Mouse (Mus musculus) limb, embryonic 11.5 days (tissue): ENCODE data around the gene Ttll9. TPM values are rescaled to one million over a fixed set of nuclear protein-coding genes. Genes with fewer than 3 reads are reported as not detected.

Experiments used
- ATAC-seq: fragments of 200-750 bp; cut with Nextera tagmentation; 2 replicates; pipeline ENCODE4 v1.8.0; 2017; ENCODE audit warnings: low read depth; ENCODE audit not compliant: insufficient number of reproducible peaks, low FRiP score, low TSS enrichment
- DNase-seq: peaks from one replicate; pipeline ENCODE4 v3.0.0-alpha.2; 2015; ENCODE audit warnings: low spot score
- H3K27ac ChIP-seq: fragments of 300-500 bp; sonication (generic); replicated peaks from 2 replicates; pipeline ENCODE4 v1.5.1; 2014; ENCODE audit warnings: low read depth, mild to moderate bottlenecking, low read length
- H3K27me3 ChIP-seq: fragments of 300-500 bp; sonication (generic); 2 replicates; pipeline ENCODE4 v1.6.1; 2014; ENCODE audit warnings: mild to moderate bottlenecking, low read length, mixed read lengths; ENCODE audit not compliant: control insufficient read depth, insufficient read depth
- H3K36me3 ChIP-seq: fragments of 300-500 bp; sonication (generic); 2 replicates; pipeline ENCODE4 v1.6.1; 2014; ENCODE audit warnings: mild to moderate bottlenecking, low read length, moderate library complexity, mixed read lengths; ENCODE audit not compliant: control insufficient read depth, insufficient read depth
- H3K4me1 ChIP-seq: fragments of 300-500 bp; sonication (generic); 2 replicates; pipeline ENCODE4 v1.6.1; 2014; ENCODE audit warnings: low read length, mixed read lengths; ENCODE audit not compliant: control insufficient read depth, insufficient read depth
- H3K4me2 ChIP-seq: fragments of 300-500 bp; sonication (generic); 2 replicates; pipeline ENCODE4 v1.6.1; 2014; ENCODE audit warnings: low read depth, mild to moderate bottlenecking, moderate library complexity; ENCODE audit not compliant: severe bottlenecking
- H3K4me3 ChIP-seq: fragments of 300-500 bp; sonication (generic); 2 replicates; pipeline ENCODE4 v1.5.1; 2014; ENCODE audit warnings: low read depth, low read length
- H3K9ac ChIP-seq: fragments of 300-500 bp; sonication (generic); 2 replicates; pipeline ENCODE4 v1.6.1; 2014; ENCODE audit warnings: mild to moderate bottlenecking, low read length
- H3K9me3 ChIP-seq: fragments of 300-500 bp; sonication (generic); 2 replicates; pipeline ENCODE4 v1.6.1; 2016; ENCODE audit warnings: low read length; ENCODE audit not compliant: control insufficient read depth
- WGBS: fragments of 180-500 bp; shearing (Covaris S2); extraction: QIAGEN DNeasy Blood & Tissue Kit; methylation state at CpG from one replicate; pipeline ENCODE4 v1.1.7; 2014; 5-methylcytosine and 5-hydroxymethylcytosine counted together
- polyA plus RNA-seq: library from polyadenylated mRNA; unstranded; fragments of >200 nt; fragmentation: Nextera tagmentation; extraction: Ambion mirVana; gene quantifications from 2 replicates; pipeline ENCODE4 v1.2.1, GENCODE M21; 2014

Gene Ttll9
- polyA plus RNA-seq, 1 experiment from 2014 or later, result 0.35 TPM

DNA sequence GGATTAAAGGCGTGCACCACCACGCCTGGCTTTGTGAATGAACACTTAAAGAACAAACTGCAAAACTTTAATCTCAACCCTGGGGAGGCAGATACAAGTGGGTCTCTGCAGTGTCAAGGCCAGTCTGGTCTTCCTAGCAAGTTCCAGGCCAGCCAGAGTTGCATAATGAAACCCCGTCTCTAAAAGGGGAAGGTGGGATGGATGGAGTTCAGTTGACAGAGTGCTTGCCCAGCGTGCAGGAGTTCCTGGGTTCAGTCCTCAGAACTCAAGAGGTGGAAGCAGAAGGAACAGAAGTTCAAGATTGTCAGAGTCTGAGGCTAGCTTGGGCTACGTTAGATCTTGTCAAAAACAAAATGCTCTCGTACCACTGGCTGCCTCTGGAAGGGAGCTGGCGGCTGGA, 63.8 kb downstream of the Ttll9 start:
- Histone ChIP-seq H3K9ac (no peak overlapping the region), H3K27ac (no peak overlapping the region), H3K4me3 (no peak overlapping the region), H3K27me3 (peaks cover 14% of the 10 kb centered on the region), H3K36me3 (no peaks in the 10 kb centered on the region), H3K4me1 (no peaks in the 10 kb centered on the region), H3K4me2 (no peak overlapping the region), H3K9me3 (no peaks in the 10 kb centered on the region)
- 79% methylated on average over 7 of the region's 7 CpGs for WGBS
- no peak for DNase-seq
- no peak for ATAC-seq

DNA sequence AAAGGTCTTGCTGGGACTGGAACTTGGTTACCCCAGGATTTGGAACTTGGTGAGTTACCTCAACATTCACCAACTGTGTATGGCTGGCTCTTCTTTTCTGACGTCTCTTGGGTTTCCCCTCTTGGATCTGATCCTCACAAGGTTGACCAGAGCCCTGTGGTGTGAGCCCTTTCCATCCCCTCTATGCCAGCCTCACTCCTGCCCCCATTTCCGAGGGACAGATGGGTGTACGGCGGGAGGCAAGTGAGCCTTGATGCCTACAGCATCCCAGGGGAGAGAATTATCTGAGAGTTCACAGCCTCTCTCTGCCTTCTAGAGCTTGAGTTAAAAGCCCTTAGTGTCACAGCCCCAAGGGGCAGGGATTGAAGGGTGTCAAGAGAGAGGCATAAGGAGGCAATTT, 65.2 kb downstream of the Ttll9 start:
- peaks cover 29% of the 10 kb centered on the region for H3K27me3 ChIP-seq
- no peak overlapping the region for H3K4me3 ChIP-seq
- no peak overlapping the region for H3K4me2 ChIP-seq
- DNase-seq (no peak), ATAC-seq (no peak)
- H3K27ac ChIP-seq, result no peak overlapping the region
- no peaks in the 10 kb centered on the region for H3K36me3 ChIP-seq
- H3K9ac ChIP-seq, result no peak overlapping the region
- WGBS, result 50% methylated on average over 4 of the region's 4 CpGs
- peaks cover 5% of the 10 kb centered on the region; the same call in 1 of the 2 replicates for H3K4me1 ChIP-seq
- H3K9me3 ChIP-seq, result no peaks in the 10 kb centered on the region

DNA sequence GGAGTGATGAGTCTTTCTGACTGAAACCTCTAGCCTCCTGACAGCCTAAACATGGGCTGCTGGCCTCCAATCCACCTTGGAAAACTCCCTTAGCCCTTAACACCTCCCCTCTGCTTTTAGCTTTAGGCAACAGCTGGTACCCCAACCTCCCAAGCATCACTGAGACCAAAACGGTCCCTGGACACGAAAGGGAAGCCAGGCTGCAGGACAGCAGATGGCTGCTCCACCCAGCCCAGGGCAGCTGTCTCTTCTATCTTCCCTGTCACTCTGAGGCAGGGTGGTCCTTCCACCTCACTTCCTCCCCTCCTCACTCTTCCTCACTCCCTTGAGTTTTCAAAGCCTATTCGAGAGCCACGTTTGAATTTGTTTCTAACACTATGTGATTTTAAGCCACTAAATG, 68.1 kb downstream of the Ttll9 start:
- no peak for ATAC-seq
- Histone ChIP-seq H3K36me3 (no peaks in the 10 kb centered on the region), H3K4me1 (peaks cover 5% of the 10 kb centered on the region; the same call in 1 of the 2 replicates), H3K27ac (no peak overlapping the region), H3K27me3 (peaks cover 40% of the 10 kb centered on the region), H3K9ac (no peak overlapping the region), H3K4me2 (no peak overlapping the region), H3K4me3 (no peak overlapping the region), H3K9me3 (no peaks in the 10 kb centered on the region)
- no peak for DNase-seq
- 29% methylated on average over 4 of the region's 4 CpGs for WGBS

DNA sequence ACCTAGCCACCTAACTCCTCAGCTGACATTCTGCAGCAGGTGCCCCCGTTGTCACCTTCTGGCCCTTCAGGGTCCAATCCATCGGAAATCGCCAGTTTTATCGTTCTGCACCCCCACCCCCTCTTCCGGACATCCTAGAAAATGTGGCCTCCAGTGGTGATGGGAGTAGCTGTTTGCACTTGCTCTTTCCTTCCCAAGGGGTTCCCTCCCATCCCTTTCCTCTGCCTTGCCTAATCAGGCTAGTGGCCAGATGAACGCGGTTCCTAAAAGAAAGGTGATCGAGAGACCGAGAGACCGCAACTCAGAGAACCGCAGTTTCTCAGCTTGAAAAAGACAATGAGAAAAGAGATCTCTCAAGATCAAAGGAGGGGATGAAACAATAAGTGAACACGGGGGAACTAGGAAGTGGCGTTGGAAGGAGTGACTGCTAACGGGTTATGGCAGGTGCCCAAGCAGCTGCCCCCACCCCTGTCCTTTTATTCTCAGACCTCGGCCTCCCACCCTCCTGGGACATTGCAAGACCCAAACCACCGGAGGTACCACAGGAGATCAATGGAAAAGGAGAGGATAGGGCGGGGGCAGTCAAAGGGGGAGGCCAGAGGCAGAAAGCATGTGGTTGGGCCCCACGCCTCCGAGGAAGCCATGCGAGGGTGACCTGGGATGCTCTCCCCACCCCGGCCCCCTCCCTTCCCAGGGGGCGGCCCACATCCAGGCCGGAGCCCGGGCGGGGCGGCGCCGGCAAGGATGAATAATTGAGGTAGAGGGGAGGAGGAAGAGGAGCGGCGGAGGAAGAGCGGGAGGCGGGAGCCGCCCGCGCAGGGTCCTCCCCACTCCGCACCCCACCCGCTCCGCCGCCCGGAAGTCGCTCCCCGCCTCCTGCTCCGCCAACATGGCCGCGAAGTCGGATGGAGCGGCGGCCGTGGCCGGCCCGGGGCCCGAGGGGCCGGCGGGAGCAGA, 69.1 kb downstream of the Ttll9 start, which contains the start of gene Xkr7:
TSS of gene Xkr7 (plus strand) at position 727 of the 957 bp plus-strand sequence.
- H3K27me3 ChIP-seq, result peaks cover 40% of the 10 kb centered on the region
- 3% methylated on average over 28 of the region's 54 CpGs for WGBS
- H3K36me3 ChIP-seq, result no peaks in the 10 kb centered on the region
- H3K9ac ChIP-seq, result no peak within 1 kb of the TSS
- no peaks in the 10 kb centered on the region for H3K9me3 ChIP-seq
- no peak within 1 kb of the TSS for H3K27ac ChIP-seq
- H3K4me1 ChIP-seq, result peaks cover 5% of the 10 kb centered on the region; the same call in 1 of the 2 replicates
- ATAC-seq (no peak; the same call in 1 of the 2 replicates), DNase-seq (no peak)
- H3K4me3 ChIP-seq, result peak within 1 kb of the TSS; percentile 24
- H3K4me2 ChIP-seq, result peak within 1 kb of the TSS; percentile 73

DNA sequence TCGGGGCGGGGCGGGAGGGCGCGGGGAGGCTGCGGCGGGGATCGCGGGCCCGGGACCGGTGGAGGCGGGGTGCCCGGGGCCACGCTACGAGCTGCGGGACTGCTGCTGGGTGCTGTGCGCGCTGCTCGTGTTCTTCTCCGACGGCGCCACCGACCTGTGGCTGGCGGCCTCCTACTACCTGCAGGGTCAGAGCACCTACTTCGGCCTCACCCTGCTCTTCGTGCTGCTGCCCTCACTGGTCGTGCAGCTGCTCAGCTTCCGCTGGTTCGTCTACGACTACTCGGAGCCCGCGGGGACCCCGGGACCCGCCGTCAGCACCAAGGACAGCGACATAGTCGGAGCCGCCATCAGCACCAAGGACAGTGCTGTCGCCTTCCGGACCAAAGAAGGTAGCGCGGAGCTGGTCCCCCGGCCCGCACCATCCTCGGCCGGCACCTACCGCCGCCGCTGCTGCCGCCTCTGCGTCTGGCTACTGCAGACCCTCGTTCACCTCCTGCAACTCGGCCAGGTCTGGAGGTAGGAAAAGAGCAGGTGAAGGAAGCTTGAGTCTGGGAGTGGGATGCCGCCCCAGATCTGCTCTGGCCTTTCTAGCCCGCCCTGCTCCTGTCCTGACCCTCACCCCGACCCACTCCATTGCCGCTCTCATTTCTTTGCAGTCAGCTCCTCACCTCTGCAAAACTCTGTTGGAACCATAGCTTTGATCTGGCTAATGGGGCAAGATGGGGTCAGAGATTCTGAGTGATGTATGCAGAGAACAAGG, 70.0 kb downstream of the Ttll9 start:
- ATAC-seq, result peak; percentile 54
- H3K9ac ChIP-seq, result no peak overlapping the region
- H3K36me3 ChIP-seq, result no peaks in the 10 kb centered on the region
- peaks cover 40% of the 10 kb centered on the region for H3K27me3 ChIP-seq
- no peaks in the 10 kb centered on the region for H3K9me3 ChIP-seq
- peak overlapping the region; percentile 24; the same call in 1 of the 2 replicates for H3K4me3 ChIP-seq
- H3K4me1 ChIP-seq, result peaks cover 5% of the 10 kb centered on the region; the same call in 1 of the 2 replicates
- H3K4me2 ChIP-seq, result peak overlapping the region; percentile 73
- peak; percentile 98 for DNase-seq
- no peak overlapping the region for H3K27ac ChIP-seq
- 2% methylated on average over 44 of the region's 58 CpGs for WGBS

DNA sequence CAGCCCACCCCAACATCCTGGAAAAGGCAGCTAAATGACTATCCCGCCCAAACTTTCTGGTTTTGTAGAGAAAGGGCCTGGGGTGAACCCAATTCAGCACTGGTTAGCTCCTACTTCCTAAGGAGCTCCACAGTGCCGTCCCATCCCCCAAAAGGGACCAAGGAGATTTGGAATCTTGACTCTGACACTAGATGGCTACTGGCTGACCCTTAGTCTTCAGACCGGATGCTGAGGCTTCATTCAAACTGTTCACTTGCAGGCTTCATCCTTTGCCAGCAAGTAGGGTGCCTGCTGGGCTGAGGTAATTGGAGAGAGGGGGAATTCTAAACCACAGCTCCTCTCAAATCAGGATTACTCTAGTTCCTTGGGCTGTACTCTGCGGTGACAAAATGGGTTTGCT, 70.7 kb downstream of the Ttll9 start:
- H3K4me1 ChIP-seq, result peaks cover 5% of the 10 kb centered on the region; the same call in 1 of the 2 replicates
- WGBS, result 21% methylated on average over 4 of the region's 4 CpGs
- DNase-seq (no peak), ATAC-seq (no peak)
- H3K4me3 ChIP-seq, result no peak overlapping the region
- no peak overlapping the region for H3K9ac ChIP-seq
- H3K27me3 ChIP-seq, result peaks cover 40% of the 10 kb centered on the region
- no peaks in the 10 kb centered on the region for H3K9me3 ChIP-seq
- H3K4me2 ChIP-seq, result no peak overlapping the region
- no peak overlapping the region for H3K27ac ChIP-seq
- H3K36me3 ChIP-seq, result no peaks in the 10 kb centered on the region

DNA sequence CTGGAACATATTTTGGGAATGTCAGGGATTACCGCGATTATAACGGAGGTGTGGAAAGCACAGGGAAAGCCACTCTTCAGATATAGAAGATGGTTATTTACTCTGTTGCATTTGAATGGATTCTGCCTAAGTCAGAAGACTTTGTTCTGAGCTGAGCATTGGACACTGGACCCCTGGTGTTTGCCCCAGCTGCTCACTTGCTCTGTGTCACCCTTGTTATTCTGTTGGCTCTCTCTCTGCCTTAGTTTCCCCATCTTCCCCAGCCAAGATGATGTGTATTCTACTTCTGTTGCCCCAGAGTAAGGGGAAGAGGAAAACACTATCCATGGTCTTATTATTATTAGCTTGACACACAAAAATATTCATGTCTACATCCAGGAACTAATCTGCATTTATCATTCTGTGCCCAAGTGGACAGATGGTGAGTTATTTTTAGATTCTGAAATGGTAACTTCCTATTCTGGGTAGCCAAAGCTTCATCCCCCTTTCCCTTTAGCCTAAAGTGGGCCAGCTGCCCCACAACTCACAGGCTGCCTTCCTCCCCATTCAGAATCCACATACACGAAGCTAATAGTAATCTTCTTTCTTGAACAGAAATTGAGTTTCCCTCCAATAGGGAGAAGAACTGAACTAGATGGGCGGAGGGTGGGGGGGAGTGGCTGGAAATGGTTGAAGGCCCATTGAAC, 71.4 kb downstream of the Ttll9 start:
- DNase-seq (no peak), ATAC-seq (no peak)
- 71% methylated on average over 5 of the region's 5 CpGs for WGBS
- Histone ChIP-seq H3K9ac (no peak overlapping the region), H3K4me1 (peaks cover 5% of the 10 kb centered on the region; the same call in 1 of the 2 replicates), H3K9me3 (no peaks in the 10 kb centered on the region), H3K4me2 (no peak overlapping the region), H3K27ac (no peak overlapping the region), H3K27me3 (peaks cover 40% of the 10 kb centered on the region), H3K36me3 (no peaks in the 10 kb centered on the region), H3K4me3 (no peak overlapping the region)

DNA sequence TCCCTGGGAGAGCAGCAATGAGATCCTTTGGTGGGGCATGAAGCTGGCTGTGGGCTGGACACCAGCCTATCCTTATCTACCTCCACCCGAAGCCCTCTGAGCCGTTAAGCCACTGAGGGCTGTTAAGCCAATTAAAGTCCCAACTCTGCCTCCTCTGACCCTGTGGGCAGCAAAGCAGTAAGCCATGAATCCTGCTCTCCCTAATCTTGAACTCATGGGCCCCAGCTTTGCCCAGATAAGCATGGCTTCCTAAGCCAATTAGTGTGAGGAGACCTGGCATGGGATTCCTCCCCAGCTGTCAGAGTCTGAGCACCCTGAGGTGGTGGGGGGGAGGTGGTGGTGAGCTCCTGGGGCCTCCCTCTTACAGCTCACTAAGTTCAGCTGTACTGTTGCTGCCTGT, 74.4 kb downstream of the Ttll9 start:
- WGBS, result 16% methylated on average over 2 of the region's 2 CpGs
- Histone ChIP-seq H3K4me2 (no peak overlapping the region), H3K27me3 (peaks cover 19% of the 10 kb centered on the region), H3K27ac (no peak overlapping the region), H3K4me1 (peaks cover 2% of the 10 kb centered on the region; the same call in 1 of the 2 replicates), H3K9me3 (no peaks in the 10 kb centered on the region), H3K4me3 (no peak overlapping the region), H3K36me3 (no peaks in the 10 kb centered on the region), H3K9ac (no peak overlapping the region)
- DNase-seq, result no peak
- ATAC-seq, result no peak
